Mouse (Mus musculus) liver, embryonic 14.5 days (tissue): ENCODE results near the gene Armcx3.
"Not testable (repeated sequence)": the region's sequence is repeated elsewhere in the genome, so short reads cannot be mapped to it uniquely, and the experiment has no call there.

Experiments
- CTCF ChIP-seq: IDR thresholded peaks from 2 replicates; pipeline ENCODE4 v1.5.1; 2016; ENCODE audit warnings: antibody characterized with exemption, low read depth, control low read depth
- EP300 ChIP-seq: IDR thresholded peaks from 2 replicates; pipeline ENCODE4 v1.6.1; 2016; ENCODE audit warnings: antibody characterized with exemption, low read depth

GRCm38 (mm10) chrX:134763428-134764198, 7.2 kb downstream of the Armcx3 start:
- TF ChIP-seq CTCF, EP300: not testable (repeated sequence)
